Mouse (Mus musculus) olfactory bulb, adult 2 months (tissue): ENCODE results near the gene Ldlrad1.

Experiments used
- CTCF ChIP-seq: fragments of 200-500 bp; IDR thresholded peaks from 2 replicates; pipeline ENCODE4 v1.5.1; 2012; ENCODE audit warnings: low read depth, mild to moderate bottlenecking, low read length, moderate library complexity; ENCODE audit not compliant: insufficient read depth
- POLR2A ChIP-seq: fragments of 200-500 bp; IDR thresholded peaks from 2 replicates; pipeline ENCODE4 v1.6.1; 2012; ENCODE audit warnings: mild to moderate bottlenecking, low read depth, low read length, moderate library complexity; ENCODE audit not compliant: insufficient read depth

DNA sequence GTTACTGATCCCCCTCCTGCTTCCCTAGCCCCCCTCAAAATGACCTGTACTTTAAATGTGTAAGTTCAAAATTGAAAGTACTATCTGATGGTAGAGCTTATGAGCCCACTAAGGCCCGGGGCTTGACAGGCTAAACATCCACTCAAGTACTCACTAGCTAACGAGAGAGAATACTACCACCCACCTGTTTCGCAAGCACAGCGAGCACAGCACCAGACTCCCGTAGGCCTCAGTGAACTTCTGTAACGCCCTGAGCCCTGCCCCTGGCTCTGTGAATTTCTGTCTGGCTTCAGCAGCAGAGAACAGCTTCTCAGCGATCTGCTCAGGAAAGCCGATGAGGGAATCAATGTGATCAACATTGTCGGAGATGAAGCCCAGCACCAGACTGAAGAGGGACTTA, 38.1 kb downstream of the Ldlrad1 start:
- no peak for TF ChIP-seq CTCF
- TF ChIP-seq POLR2A, result no peak
